In the genomic region with DNA sequence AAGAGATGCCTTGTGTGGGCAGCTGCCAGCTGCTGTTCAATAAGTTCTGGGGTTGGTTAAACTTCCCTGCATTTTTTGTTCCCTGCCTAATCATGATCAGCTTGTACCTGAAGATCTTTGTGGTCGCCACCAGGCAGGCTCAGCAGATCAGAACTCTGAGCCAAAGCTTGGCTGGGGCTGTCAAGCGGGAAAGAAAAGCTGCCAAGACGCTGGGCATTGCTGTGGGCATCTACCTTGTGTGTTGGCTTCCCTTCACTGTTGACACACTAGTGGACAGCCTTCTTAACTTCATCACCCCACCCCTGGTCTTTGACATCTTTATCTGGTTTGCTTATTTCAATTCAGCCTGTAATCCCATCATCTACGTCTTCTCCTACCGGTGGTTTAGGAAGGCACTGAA, we compare ENCODE assay signal across 13 mouse cellular contexts.
"Had no signal": no experiment of that assay in that cellular context is flagged by ENCODE, and none has a peak within 500 bp of the region (broad histone marks: within the 10 kb centered on the region; RNA-seq: fewer than 3 reads in every experiment).

No protein-coding gene starts in this region.

- DNase-seq: lung, adult 18-20 months; lung, embryonic 14.5 days; lung, postnatal 10 days; lung, postnatal 4 days; midbrain, embryonic 14.5 days; retina, postnatal 1 day; right cerebral cortex, adult 18-20 months; right cerebral cortex, postnatal 25 days; right cerebral cortex, postnatal 4 days; spleen, adult 18-20 months; thymus, adult 18-20 months; thymus, postnatal 14 days; thymus, postnatal 4 days had no signal
